Mouse (Mus musculus) thymus, postnatal 36 days (tissue): ENCODE measurements at regions not wholly inside any gene's neighbourhood (a gene's known extent, or its start where the extent isn't known, plus 50 kb on each side); places are given as distances from the start of the nearest gene placed in this dataset.

Experiments
- DNase-seq, 2 experiments: peaks; one replicate each; pipeline ENCODE4 v3.0.0; 2022; ENCODE audit warnings: mixed read lengths in 2 of 2

DNA sequence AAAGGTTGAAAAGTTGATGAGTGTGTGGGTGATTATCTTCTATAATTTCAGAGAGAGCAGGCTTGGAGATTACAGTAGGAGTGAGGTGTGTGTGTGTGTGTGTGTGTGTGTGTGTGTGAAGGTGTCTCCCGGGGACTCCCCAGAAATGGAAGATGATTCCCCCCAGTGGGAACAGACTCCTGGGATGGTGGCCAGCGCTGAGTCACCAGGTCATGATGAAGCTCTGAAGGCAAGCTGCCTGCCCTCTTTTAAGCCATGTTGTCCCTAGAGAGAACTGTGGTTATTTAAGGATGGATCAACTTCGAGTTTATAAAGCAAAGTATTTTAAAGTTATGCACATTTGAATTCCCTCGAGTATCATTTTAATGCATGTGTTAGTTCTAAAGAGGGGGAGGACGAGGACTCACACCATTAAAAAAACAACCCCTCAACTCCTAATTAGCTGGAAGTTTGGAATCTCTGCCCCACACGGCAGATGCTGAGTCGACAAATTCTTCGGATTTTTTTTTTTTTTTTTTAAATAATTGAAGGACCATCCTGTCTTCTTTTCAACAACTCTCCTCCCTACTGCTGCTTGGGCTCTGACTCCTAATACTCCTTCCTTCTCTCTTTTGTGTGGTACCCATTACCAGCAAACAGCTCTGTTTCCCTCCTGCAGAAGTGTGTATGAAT, 186.6 kb downstream of the Ly86 start:
- DNase-seq, result no peak

DNA sequence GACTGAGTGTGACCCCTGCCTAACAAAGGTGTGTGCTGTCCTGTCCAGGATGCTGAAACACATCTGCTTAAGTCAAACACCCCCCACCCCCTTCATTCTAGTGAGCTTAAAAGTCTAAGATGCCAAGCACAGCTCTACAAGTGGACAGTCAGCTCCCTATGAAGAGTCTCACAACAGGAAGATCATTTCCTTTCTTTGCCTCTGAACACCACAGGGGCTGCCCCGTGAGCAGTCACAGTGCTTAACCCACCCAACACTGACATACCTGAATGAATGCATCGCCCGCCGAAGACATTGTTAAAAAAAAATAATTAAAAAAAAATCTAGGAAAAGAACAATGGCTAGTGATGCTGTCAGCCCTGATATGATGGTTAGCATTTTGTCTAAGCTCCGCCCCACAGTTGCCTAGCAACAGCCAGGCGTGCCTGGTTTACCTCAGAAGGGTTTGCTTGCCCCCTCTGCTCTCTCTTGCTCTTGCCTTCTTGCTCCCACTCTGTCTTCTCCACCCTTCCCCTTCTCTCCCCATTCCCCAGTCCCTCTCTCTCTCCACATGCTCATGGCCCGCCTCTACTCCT, 187.7 kb downstream of the Ly86 start:
- peak in 1 of 2 experiments; percentile 45 for DNase-seq

DNA sequence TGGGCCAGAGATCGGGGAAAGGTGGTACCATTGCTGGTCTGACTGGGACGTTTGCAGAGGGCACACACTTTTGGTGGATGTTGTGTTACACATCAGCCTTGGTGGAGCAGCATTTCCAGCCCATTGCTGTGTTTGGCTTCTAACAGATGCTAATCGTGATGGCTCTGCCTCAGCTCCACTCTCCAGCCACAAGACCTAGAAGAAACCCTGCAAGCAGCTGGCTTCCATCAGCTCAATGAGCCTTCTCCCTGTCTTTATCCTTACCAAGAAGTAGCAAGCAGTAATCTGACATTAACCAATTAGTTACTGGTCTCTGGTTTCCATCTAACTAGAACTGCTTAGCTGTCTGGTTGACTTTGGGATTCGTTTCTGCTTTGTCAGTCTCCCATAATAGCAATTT, 188.8 kb downstream of the Ly86 start:
- DNase-seq, result no peak

DNA sequence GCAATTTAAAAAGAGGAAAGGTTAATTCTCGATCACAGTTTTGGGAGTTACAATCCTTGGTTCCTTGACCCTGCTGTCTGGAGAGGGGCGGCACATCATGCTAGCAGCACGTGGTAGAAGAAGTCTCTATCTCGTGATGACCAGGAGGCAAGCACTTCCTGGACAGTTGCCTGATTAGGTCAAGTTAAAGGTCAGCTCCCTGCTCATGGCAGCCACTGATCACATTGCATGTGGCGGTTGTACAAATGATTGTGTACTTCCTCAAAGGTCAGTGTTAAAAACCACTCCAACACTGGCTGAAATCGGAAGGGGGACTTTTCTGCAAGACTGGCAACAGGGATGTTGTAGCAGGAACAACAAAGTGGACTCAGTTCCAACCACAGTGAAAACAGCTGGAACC, 192.3 kb downstream of the Ly86 start:
- no peak for DNase-seq

DNA sequence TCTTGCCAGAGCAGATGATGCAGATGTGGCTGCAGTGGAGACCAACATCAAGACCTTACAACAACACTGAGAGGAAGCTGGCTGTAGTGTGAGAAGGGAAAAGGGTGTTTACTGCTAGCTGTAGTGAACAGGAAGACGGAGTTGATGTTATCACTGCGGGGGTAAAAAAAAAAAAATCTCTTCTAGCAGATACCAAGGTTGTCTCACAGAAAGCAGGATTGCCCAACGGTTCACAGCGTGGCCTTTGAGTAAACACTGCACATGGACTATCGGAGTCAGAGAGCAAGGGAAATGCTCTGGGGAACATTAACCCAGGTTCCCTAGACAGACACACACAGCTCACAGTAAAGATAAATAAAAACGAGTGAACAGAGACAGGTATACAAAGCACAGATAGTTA, 192.8 kb downstream of the Ly86 start:
- peak in 1 of 2 experiments; percentile 37 for DNase-seq

DNA sequence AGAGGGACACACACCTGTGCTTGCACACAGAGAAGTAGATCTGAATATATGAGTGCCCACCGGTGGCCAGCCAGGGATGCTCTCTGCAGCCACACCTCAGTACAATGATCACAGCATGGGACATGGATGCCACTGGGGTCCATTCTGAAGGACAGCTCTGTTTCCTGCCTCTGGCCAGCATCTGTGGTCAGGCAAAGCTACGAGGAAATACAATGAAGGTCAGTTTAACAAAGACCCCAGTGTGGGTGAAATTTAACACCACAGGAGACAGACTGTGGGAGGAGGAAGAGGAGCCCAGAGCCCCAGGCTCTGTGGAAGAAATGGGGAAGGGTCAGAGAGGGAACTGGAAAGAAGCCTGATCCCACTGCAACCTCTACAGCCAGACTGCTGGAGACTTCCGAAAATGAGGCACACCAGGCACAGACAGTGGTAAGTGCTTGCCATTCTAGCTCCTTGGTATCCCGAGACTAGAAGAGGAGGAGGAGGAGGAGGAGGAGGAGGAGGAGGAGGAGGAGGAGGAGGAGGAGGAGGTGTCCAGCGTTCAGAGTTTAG, 196.0 kb downstream of the Ly86 start:
- DNase-seq, result no peak

DNA sequence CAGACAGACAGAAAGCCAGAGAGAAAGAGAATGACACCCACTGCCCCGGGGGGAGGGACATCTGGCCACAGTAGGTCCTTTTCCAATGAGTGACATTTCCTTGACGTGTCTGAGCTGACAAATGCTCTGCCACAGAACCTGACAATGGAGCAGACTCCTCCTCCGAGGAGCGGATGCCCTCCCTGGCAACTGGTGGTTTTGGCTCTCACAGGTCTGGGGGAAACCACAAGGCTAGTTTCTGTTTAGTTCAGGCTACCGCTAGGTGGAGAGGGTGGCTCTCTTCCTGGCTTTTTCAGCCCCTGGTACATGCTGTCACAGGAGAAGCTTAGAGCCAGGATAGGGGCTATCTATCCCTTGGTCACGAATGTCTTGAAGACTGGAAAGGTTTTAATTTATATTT, 196.7 kb downstream of the Ly86 start:
- peak; percentile 76 to 84 for DNase-seq

DNA sequence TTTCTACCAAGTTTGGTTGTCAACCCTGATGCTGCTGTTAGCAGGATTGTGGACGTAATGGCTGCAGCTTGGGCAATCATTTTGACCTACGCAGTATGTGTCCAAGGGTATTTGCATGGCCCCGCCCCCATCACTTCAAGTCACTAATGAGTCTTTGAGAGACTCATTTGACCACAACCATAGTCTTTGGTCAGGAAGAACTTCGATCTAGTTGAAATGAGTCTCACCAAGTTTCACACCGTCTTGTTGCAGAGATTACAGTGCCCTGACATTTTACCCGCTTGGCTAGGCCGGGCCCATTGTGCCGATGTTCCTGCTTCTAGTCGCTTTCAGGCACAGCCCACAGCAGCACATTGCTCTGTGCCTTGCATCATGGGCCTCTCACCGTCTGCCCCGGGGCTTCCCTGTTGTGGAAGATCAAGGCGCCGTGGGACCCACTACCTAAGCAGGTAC, 197.8 kb downstream of the Ly86 start:
- no peak for DNase-seq

DNA sequence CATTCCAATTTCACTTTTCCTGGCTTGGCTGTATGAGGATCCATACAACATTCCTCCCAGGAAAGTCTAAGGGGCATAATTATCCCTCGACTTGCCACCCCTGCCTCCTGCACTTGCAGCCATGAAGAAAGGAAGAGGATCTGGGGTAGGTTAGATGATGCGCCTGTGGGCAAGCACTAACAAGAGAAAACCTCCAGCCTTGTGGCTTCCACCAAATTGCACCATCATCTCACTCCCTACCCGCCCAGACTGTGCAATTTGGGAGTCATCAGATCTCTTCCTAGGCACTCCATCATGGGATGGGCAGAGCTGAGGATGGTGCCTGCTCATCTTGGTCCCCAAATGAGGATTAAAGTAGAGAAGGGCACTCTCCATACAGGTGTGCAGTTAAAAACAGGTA, 198.8 kb downstream of the Ly86 start:
- DNase-seq, result no peak

DNA sequence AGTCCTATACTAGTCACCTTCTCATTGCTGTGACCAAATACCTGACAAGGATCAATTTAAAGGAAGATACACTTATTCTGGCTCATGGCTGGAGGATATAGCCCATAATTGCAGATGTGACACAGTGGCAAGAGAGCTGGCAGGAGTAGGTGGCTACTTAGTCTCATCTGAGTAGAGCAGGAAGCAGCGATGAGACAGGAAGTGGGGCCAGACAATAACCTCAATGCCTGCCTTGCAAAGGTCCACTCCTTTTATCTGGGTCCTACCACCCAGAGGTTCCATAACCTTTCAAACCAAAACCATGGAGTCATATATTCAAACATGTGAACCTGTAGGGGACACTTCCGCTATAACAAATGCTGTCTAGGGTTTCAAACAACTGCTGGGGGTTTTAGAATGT, 199.7 kb downstream of the Ly86 start:
- DNase-seq, result no peak

DNA sequence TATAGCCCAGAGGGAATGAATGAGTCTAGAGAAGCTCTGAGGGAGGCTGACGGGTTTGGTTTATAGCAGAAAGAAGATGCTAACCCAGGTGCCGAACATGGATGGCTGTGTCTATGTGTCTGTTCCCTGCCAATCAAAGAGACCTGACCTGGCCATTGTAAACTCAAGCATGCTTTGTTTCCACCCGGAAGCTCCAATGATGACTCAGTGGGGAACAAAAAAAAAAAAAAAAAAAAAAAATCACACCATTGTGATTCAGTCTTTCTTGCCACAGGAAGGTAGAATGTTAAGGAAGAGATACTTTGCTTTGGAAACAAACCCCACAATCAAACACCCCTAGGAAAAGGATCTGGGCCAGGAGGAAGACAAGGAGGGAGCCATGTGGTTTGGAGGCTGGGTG, 201.5 kb downstream of the Ly86 start:
- DNase-seq, result no peak

DNA sequence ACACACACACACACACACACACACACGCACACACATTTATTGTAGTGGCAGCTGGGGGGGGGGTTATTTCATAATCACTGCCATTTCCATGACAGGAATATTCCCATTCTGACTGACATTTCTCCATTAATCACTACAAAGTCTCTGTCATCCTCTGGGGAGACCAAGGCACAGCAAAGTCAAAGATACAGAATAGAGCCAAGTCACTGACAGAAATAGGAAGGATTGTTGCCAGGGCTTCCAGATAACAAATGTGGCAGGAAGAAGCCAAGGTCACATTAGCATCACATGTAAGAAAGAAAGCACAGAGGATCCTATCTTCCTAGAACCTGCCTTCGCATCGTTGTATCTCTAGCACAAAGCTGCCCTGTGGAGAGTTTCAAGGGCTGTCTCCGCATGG, 205.6 kb downstream of the Ly86 start:
- DNase-seq, result no peak

DNA sequence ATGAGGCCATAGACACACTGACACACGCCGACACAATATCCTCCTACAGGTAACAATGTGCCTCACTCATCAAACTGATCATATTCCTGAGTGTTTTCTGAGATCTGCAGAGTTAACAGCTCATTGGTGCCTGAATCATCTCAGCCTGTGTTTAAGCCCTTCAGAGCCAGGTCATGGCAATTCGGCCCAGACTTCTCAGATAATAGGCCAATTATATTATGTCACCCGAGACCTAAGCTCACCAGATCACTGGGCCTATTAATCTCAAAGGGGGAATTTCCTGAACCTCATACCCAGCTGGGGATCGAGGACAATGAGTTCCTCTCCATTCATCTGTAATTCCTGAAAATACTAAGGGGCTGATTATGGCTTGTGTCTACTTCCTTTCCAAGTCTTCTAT, 208.4 kb downstream of the Ly86 start:
- DNase-seq, result no peak

DNA sequence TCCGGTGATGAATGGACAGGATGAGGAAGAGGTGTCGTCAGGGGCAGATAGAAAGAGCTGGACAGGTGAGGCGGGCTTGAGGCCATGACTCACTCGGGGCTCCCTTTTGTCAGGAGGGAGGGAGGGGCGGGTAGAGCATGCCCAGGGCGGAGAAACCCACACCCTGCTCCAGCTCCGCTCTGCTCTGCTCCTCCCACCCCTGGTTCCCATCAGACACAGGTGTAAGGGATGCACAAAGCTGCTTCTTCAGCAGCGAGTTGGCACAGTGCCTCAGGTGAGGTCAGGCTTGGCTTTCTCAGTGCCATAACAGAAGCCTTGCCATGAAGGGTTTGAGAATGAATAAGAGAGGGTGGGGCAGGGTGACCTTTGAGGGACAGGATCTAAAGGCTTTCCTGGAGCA, 212.2 kb downstream of the Ly86 start:
- peak in 1 of 2 experiments; percentile 26 for DNase-seq

DNA sequence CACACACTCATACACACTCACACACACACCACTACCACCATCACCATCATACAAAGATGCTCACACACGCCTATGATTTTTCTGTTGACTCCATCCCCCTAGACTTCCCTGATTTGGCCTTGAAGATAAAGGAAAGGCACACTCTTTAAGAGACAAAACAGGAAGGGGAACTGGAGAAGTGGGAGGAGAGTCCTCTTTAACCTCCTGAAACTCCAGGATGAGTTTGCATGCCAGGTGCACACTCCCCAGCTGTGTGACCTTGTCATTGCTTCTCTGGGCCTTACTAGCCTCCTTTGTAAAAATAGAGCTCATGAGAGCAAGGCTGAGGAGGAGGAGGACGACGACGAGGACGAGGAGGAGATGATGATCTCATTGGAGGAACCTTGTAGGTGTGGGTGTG, 212.8 kb downstream of the Ly86 start:
- DNase-seq, result no peak

DNA sequence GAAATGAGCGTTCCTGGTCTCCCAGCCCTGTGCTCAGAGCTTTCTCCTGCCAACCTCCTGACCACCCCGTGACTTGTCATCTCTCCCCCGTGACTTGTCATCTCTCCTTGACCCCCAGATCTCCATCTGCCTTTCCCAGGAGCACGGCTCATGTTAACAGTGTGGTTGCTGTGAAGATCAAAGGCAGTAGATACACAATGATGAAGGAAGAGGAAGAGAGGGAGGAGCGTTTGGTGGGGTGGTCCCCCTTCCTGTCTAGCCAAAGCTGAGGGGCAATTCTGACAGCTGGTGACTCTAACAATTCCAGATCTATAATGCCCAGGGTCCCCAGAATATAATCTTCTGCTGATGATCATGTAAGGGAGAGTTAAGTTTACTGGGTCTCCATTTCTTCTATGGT, 214.0 kb downstream of the Ly86 start:
- DNase-seq, result peak; percentile 53 to 56

DNA sequence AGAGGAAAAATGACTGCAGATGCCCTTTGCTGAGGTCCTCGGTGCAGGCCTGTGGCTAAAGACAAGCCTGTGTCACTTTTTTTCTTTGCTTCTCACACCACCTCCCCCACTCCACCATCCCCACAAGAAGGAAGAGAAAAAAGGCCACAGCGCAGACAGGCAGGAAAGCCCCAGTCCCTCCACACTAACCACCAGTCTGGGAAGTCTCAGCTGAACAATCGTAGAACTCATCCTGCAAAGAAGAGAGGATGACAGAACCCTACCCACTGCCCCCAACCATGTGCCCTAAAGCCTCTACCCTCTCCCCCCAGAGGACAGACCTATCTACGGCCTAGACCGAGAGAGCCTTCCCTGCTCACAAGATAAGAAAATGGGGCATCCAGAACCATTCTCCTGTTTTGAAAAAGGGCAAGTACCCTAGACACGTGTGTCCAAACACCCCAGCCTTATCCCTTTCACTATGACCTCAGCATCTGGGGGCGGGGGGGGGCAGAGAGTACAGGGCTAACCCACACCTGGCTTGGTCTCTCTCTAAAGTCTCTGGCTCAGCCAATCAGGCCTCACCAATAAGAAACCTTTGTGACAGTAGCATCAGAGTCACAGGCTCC, 214.8 kb downstream of the Ly86 start:
- DNase-seq, result peak in 1 of 2 experiments; percentile 46

DNA sequence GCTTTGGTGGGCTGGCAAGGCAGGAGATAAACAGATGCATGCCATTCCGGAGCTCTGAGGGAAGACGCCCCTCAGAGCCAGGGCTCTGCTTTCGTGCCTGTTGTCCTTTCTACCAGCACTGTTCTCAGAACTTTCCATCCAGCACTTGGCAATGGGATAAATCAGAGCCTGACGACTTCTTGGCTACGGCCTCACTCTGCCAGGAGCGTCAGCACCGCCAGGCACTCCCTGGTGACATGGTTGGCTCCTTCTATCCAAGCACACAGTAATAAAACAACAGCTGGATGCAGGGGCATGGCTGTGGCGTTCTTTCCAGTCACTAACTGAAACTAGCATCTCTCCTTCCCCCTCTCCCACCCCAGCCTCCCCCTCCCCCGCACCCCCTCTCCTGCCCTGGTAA, 215.4 kb downstream of the Ly86 start:
- DNase-seq, result no peak

DNA sequence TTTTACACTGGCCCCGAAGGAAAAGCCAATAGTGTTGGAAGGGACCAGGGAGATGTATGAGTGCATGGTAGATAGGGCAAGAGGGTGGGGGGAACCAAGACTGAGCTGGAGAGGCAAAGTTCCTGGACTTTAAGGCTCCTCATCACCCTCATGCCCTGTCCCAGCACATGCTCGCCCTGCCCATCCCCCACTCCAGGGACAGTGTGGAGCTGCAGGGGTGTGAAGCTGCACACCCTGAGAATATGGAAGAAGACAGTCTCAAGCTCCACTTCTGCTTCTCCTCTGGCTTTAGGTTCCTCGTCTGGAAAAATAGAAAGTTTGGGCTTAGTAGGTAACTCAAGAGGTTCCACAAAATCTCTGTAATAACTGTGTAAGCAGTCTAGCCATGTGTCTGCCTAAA, 215.8 kb downstream of the Ly86 start:
- no peak for DNase-seq

DNA sequence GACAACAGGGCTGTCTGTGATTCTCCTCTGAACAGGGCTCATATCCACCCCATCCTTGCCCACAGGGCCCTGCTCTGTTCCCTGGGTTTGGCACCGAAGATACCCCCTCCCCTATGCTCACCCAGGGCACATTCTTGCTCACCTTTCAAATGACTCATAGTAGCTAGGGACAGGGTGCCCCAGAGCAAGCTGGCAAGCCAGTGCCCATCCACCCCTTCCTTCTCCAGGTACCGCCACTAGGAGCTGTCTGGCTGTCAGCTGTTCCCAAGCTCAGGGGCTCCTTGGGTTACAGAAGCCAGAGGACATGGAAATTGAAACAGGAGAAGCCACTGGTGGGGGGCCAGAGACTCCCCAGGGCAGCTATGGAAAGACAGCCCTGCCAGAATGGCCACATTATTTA, 216.4 kb downstream of the Ly86 start:
- no peak for DNase-seq

DNA sequence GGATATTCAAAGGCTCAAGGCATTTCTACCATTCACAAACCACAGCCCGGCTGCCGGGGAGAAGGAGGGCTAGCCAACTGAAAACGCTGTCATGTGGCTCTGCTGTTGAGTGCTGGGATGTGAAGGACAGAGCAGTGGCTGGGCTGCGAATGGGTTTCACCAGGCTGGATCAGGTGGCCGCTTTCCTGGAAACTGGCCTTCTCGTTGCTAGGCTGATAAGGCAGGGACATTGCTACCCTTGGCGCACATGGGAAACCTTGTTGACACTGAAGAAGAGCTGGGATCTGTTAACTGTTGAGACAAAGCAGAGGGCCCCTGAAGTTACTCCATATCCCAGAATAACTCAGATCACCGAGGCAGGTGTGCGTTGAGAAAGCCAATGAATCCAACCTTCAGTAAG, 216.1 kb upstream of the Rreb1 start:
- no peak for DNase-seq

DNA sequence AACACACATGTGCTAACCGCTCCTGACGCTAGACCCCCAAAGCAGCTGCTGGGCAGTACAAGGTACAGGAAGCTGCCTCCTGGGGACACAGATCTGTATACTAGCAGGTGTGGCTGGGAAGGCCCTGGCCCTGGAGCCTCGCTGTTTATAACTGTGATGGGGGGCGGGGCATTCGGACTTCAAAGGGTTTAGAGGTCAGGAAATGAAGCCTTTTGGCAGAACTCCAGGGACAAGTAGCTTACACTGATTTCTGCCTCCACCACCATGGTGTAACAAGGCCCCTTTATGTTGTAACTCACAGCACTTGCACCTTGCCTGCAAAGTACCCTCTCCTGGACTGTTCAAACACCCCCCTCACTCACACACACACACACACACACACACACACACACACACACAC, 215.5 kb upstream of the Rreb1 start:
- peak; percentile 48 to 59 for DNase-seq

DNA sequence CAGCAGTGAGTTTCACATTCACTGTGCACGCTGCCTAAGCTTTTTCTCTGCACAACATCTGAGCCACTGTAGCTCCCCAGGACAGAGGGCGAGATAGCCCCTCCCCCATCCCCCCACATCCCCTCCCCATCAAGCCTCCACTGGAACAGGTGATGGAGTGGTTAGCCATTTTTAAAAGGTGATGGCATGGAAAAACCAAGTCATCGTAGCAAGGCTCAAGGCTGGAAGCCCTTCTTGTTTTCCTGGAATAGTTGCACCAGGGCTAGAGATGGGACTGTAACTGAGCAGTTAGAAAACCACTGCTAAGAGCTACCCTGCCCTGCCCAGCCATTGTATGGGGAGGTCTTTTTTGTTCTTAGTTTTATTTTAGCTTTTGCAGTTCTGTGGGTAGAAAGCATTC, 209.1 kb upstream of the Rreb1 start:
- no peak for DNase-seq

DNA sequence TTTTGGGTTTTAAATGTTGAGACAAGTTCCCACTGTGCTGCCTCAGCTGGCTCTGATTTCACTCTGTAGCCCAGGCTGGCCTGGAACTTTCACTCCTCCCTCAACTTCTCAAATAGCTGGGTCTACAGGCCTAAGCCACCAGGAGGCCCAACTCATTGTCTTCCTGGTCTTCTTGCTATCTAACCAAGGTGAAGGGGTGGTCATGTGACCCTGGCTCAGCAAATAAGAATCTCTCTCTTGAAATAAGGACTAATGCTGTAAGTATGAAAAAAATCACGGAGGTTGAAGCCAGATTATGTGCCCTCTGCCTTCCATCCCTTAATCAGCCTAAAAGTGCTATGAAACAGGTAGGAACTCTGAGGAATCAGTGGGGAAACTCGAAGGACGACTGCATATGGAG, 208.7 kb upstream of the Rreb1 start:
- no peak for DNase-seq
